ENCODE assay signal across 9 mouse cellular contexts in the genomic region with DNA sequence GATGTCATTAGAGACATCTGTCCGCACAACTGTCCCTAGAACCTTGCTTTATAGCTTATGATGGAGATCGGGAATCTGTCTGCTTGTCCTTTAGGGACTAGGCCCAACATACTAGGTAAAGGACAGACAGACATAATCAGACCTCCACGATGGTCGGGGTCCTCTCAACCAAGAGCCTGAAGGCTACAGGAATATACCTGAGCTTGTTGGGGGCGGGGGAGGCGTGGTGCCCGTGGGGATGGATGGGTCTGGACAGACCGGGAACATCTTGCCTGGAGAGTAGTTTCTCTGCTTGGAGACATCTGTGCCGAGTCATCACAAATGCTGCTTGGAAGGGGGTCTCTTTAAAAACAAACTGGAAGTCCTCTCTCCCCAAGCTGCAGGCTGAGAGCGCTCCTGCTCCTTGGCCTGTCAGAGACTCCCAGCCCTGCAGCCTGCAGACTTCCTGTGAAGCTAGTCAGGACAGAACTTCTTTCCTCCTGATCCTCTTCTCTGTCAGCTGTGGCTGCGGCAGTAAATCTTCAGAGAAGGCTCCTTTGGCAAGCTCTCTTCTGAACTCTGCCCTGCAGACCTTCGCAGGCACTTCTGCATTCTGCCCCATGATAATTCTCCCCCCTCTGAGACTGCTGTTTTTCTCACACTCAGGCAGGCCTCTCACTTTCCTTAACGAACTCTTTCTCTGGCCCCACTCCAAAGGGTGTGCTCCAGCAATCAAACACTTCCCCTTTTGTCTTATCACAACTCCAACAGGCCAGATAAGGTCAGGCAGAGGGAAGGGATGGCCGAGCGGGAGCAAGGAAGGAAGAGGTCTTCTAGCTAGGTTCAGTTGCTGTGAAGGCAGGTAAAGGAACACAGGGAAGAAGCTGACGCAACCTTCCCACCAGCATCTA.
DNase-seq lines count a peak whose midpoint lies in the region; ATAC-seq and TF ChIP-seq lines count a peak whose summit lies in the region.
"Had no signal": no experiment of that assay in that cellular context is flagged by ENCODE, and none has a peak within 500 bp of the region (broad histone marks: within the 10 kb centered on the region; RNA-seq: fewer than 3 reads in every experiment).

No protein-coding gene starts in this region.

- peak; percentile 91 for ATAC-seq in kidney, embryonic 15.5 days (replicated peaks; ENCODE audit: low FRiP score)
- ATAC-seq in forebrain, postnatal 0 days: no peak
- no peak for ATAC-seq in forebrain, embryonic 16.5 days

- peaks cover 5 to 14% of the 10 kb centered on the region in 2 experiments for H3K4me1 ChIP-seq in MEL (ENCODE audit: control insufficient read depth in 1 of 2, insufficient read depth in 2 of 2, low read length in 2 of 2)
- peaks cover 15% of the 10 kb centered on the region for H3K4me1 ChIP-seq in kidney, embryonic 15.5 days
- H3K4me1 ChIP-seq in forebrain, postnatal 0 days (ENCODE audit: insufficient read depth): no peaks in the 10 kb centered on the region
- H3K4me1 ChIP-seq in forebrain, embryonic 16.5 days (replicated peaks; ENCODE audit: control insufficient read depth, insufficient read depth, low read length): no peaks in the 10 kb centered on the region

- no peaks in the 10 kb centered on the region for H3K27me3 ChIP-seq in MEL (ENCODE audit: control insufficient read depth in 1 of 2, insufficient read depth in 2 of 2, low read length in 2 of 2)
- no peaks in the 10 kb centered on the region for H3K27me3 ChIP-seq in kidney, embryonic 15.5 days
- H3K27me3 ChIP-seq in forebrain, postnatal 0 days (ENCODE audit: insufficient read depth, low read length): no peaks in the 10 kb centered on the region
- no peaks in the 10 kb centered on the region for H3K27me3 ChIP-seq in forebrain, embryonic 16.5 days (replicated peaks; ENCODE audit: control insufficient read depth, insufficient read depth, low read length)

- peak overlapping the region; percentile 17 to 34 for H3K4me3 ChIP-seq in MEL (ENCODE audit: control insufficient read depth in 1 of 2, insufficient read depth in 1 of 2, low read depth in 2 of 2, low read length in 2 of 2)
- H3K4me3 ChIP-seq in kidney, embryonic 15.5 days (replicated peaks): no peak overlapping the region
- no peak overlapping the region for H3K4me3 ChIP-seq in forebrain, postnatal 0 days (ENCODE audit: low read depth, low read length)
- H3K4me3 ChIP-seq in forebrain, embryonic 16.5 days (replicated peaks; ENCODE audit: low read length): no peak overlapping the region
- H3K4me3 ChIP-seq: erythroblast, embryonic 14.5 days had no signal

- H3K27ac ChIP-seq in MEL (ENCODE audit: control insufficient read depth, low read depth, low read length): peak overlapping the region; percentile 75
- peak overlapping the region; percentile 83 for H3K27ac ChIP-seq in kidney, embryonic 15.5 days
- no peak overlapping the region for H3K27ac ChIP-seq in forebrain, postnatal 0 days (ENCODE audit: low read depth, low read length)
- no peak overlapping the region for H3K27ac ChIP-seq in forebrain, embryonic 16.5 days (ENCODE audit: low read length)

- H3K9ac ChIP-seq in MEL (ENCODE audit: control insufficient read depth, low read depth, low read length, poor library complexity, severe bottlenecking): peak overlapping the region; percentile 44
- H3K9ac ChIP-seq in kidney, embryonic 15.5 days: no peak overlapping the region
- H3K9ac ChIP-seq in forebrain, postnatal 0 days: no peak overlapping the region
- no peak overlapping the region for H3K9ac ChIP-seq in forebrain, embryonic 16.5 days (replicated peaks; ENCODE audit: low read depth, low read length)

- peak; percentile 98 for DNase-seq in MEL (ENCODE audit: low read depth, low spot score)
- peak; percentile 54 for DNase-seq in adrenal gland, adult 2 months
- peak; percentile 79 to 86 for DNase-seq in heart, adult 18-20 months
- peak; percentile 37 for DNase-seq in lung, postnatal 14 days
- no peak for DNase-seq in cerebellum, adult 18-20 months
- DNase-seq in forebrain, postnatal 0 days: no peak

- H3K4me2 ChIP-seq in kidney, embryonic 15.5 days: peak overlapping the region; percentile 37
- no peak overlapping the region for H3K4me2 ChIP-seq in forebrain, postnatal 0 days (ENCODE audit: low read depth)
- H3K4me2 ChIP-seq in forebrain, embryonic 16.5 days (ENCODE audit: low read length): no peak overlapping the region

- peak; percentile 100 for TF ChIP-seq EP300 in MEL (IDR thresholded peaks at IDR 0.05; ENCODE audit: low read depth in 1 of 2, low read length in 2 of 2)

- no peak for TF ChIP-seq CTCF in MEL (IDR thresholded peaks at IDR 0.05 in 2 of 3, conservative IDR thresholded peaks at IDR 0.05 in 1 of 3; ENCODE audit: control insufficient read depth in 1 of 3, insufficient read depth in 1 of 3, low read depth in 2 of 3, low read length in 3 of 3, poor library complexity in 1 of 3, severe bottlenecking in 1 of 3)
- TF ChIP-seq CTCF in forebrain, postnatal 0 days (IDR thresholded peaks at IDR 0.05; ENCODE audit: low read depth): no peak

- no peak for TF ChIP-seq RAD21 in MEL (IDR thresholded peaks at IDR 0.05; ENCODE audit: low read depth, low read length)

- peaks cover 0 to 18% of the 10 kb centered on the region in 2 experiments; a peak in 2 of 4 replicates for H3K36me3 ChIP-seq in MEL (ENCODE audit: control insufficient read depth in 1 of 2, insufficient read depth in 2 of 2, low read length in 2 of 2)
- H3K36me3 ChIP-seq in kidney, embryonic 15.5 days: no peaks in the 10 kb centered on the region
- H3K36me3 ChIP-seq in forebrain, postnatal 0 days (ENCODE audit: insufficient read depth): no peaks in the 10 kb centered on the region
- H3K36me3 ChIP-seq in forebrain, embryonic 16.5 days (ENCODE audit: control insufficient read depth, insufficient read depth): no peaks in the 10 kb centered on the region

- H3K9me3 ChIP-seq in MEL (replicated peaks; ENCODE audit: insufficient read depth, low read length): no peaks in the 10 kb centered on the region
- no peaks in the 10 kb centered on the region for H3K9me3 ChIP-seq in kidney, embryonic 15.5 days (replicated peaks)
- H3K9me3 ChIP-seq in forebrain, postnatal 0 days (ENCODE audit: low read length): no peaks in the 10 kb centered on the region
- H3K9me3 ChIP-seq in forebrain, embryonic 16.5 days (ENCODE audit: control insufficient read depth, low read length): no peaks in the 10 kb centered on the region

- H3K79me2 ChIP-seq in MEL (ENCODE audit: control insufficient read depth, insufficient read depth, low read length, poor library complexity): no peaks in the 10 kb centered on the region

- WGBS in kidney, embryonic 15.5 days: 41% methylated on average over 16 of the region's 16 CpGs
- WGBS in forebrain, postnatal 0 days: 70% methylated on average over 16 of the region's 16 CpGs
- WGBS in forebrain, embryonic 16.5 days: 73% methylated on average over 16 of the region's 16 CpGs

- TF ChIP-seq POLR2A in MEL (IDR thresholded peaks at IDR 0.05; ENCODE audit: control insufficient read depth in 1 of 2, insufficient read depth in 1 of 2, low read depth in 1 of 2, low read length in 2 of 2, poor library complexity in 1 of 2): no peak

TF ChIP-seq in MEL, 35 proteins besides CTCF, POLR2A, EP300 and RAD21 (continues in another document):
- TF ChIP-seq MEF2A (IDR thresholded peaks at IDR 0.05; ENCODE audit: extremely low read depth, insufficient replicate concordance, low read depth, low read length, poor library complexity, severe bottlenecking) (0 out of 2 replicates have a peak, but pooled peaks have one; percentile 41), MAZ (IDR thresholded peaks at IDR 0.05; ENCODE audit: low read depth, low read length) (no peak), GATA1 (IDR thresholded peaks at IDR 0.05; ENCODE audit: low read depth, low read length) (peak; percentile 99), USF1 (IDR thresholded peaks at IDR 0.05; ENCODE audit: low read depth, low read length) (no peak), POLR2AphosphoS5 (IDR thresholded peaks at IDR 0.05; ENCODE audit: borderline replicate concordance, low read depth, low read length) (no peak), ZC3H11A (IDR thresholded peaks at IDR 0.05; ENCODE audit: low read depth, low read length) (no peak; the same call in 1 of the 2 replicates), TCF12 (IDR thresholded peaks at IDR 0.05; ENCODE audit: low read depth, low read length) (peak; percentile 97), ZMIZ1 (IDR thresholded peaks at IDR 0.05; ENCODE audit: low read depth, low read length) (no peak), KAT2A (conservative IDR thresholded peaks at IDR 0.05; ENCODE audit: low read depth, low read length) (no peak; the same call in 1 of the 2 replicates), ZNF384 (IDR thresholded peaks at IDR 0.05; ENCODE audit: low read depth, low read length) (peak; percentile 65), POLR2AphosphoS2 (IDR thresholded peaks at IDR 0.05; ENCODE audit: low read length) (peak; percentile 46; the same call in 1 of the 2 replicates), BHLHE40 (IDR thresholded peaks at IDR 0.05; ENCODE audit: borderline replicate concordance, low read depth, low read length) (peak; percentile 88), MYB (IDR thresholded peaks at IDR 0.05; ENCODE audit: low read depth, low read length) (peak; percentile 94), ETS1 (IDR thresholded peaks at IDR 0.05; ENCODE audit: low read depth, low read length) (peak; percentile 98), RCOR1 (IDR thresholded peaks at IDR 0.05; ENCODE audit: low read depth, low read length) (peak; percentile 99), USF2 (IDR thresholded peaks at IDR 0.05; ENCODE audit: borderline replicate concordance in 1 of 2, insufficient read depth in 1 of 2, low read depth in 1 of 2, low read length in 2 of 2) (no peak), ELF1 (IDR thresholded peaks at IDR 0.05; ENCODE audit: low read depth, low read length) (peak; percentile 45; the same call in 1 of the 2 replicates), CHD1 (IDR thresholded peaks at IDR 0.05; ENCODE audit: low read depth, low read length) (no peak), JUND (IDR thresholded peaks at IDR 0.05; ENCODE audit: low read depth, low read length) (no peak; the same call in 1 of the 2 replicates), MXI1 (IDR thresholded peaks at IDR 0.05; ENCODE audit: low read depth, low read length) (peak; percentile 64), HCFC1 (IDR thresholded peaks at IDR 0.05; ENCODE audit: low read depth, low read length) (0 out of 2 replicates have a peak, but pooled peaks have one; percentile 64), UBTF (IDR thresholded peaks at IDR 0.05; ENCODE audit: borderline replicate concordance, insufficient read depth, low read depth, low read length) (no peak), SIN3A (IDR thresholded peaks at IDR 0.05; ENCODE audit: low read length) (peak; percentile 93), TAL1 (IDR thresholded peaks at IDR 0.05; ENCODE audit: low read length) (peak; percentile 89), GABPA (IDR thresholded peaks at IDR 0.05; ENCODE audit: low read depth, low read length) (peak; percentile 54; the same call in 1 of the 2 replicates), MYC (IDR thresholded peaks at IDR 0.05; ENCODE audit: low read depth, low read length) (peak; percentile 65), NELFE (IDR thresholded peaks at IDR 0.05; ENCODE audit: low read depth, low read length) (peak; percentile 45)

Comparison
In these comparisons a context has a peak if more than half of its experiments do, and no peak if none do; other contexts are left out.
1. DNase-seq: peak in MEL (single experiment), adrenal gland, adult 2 months (single experiment), heart, adult 18-20 months (2 of 2) and lung, postnatal 14 days (single experiment); none in cerebellum, adult 18-20 months (0 of 2) and forebrain, postnatal 0 days (single experiment).
2. H3K27ac ChIP-seq: peak in MEL (single experiment) and kidney, embryonic 15.5 days (single experiment); none in forebrain, postnatal 0 days (single experiment) and forebrain, embryonic 16.5 days (single experiment).
3. H3K4me3 ChIP-seq: peak in MEL (2 of 2); none in kidney, embryonic 15.5 days (single experiment), forebrain, postnatal 0 days (single experiment) and forebrain, embryonic 16.5 days (single experiment).